Mouse (Mus musculus): ENCODE measurements around the gene P2rx5. TPM values are rescaled to one million over a fixed set of nuclear protein-coding genes. Genes with fewer than 3 reads are reported as not detected.
A peak's percentile ranks its signal among the peaks of the same experiment; 100 is the strongest.

P2rx5 gene
- polyA plus RNA-seq, 2 experiments from 2014 or later = 0.33 to 0.55 TPM

- ATAC-seq = no peak
Observed at GRCm38 (mm10) chr11:73176186-73176585, 16.0 kb downstream of the P2rx5 start.

- peak; percentile 98 for ATAC-seq
Observed at GRCm38 (mm10) chr11:73176608-73177508, 16.6 kb downstream of the P2rx5 start, which contains the start of the genes Emc6 and Tax1bp3. Gene Emc6 (minus strand): TSS chr11:73177037. Gene Tax1bp3 (plus strand): TSS chr11:73177083.

- peak; percentile 5 for ATAC-seq
Observed at GRCm38 (mm10) chr11:73177509-73177875, 17.3 kb downstream of the P2rx5 start.

- no peak for ATAC-seq
Observed at GRCm38 (mm10) chr11:73177895-73178294, 17.7 kb downstream of the P2rx5 start.

- no peak for ATAC-seq
Observed at GRCm38 (mm10) chr11:73185872-73186615, 25.8 kb downstream of the P2rx5 start.

GRCm38 (mm10) chr11:73187231-73187630 is 27.0 kb downstream of the P2rx5 start:
- no peak for ATAC-seq

GRCm38 (mm10) chr11:73193047-73193446 is 32.8 kb downstream of the P2rx5 start:
- no peak for ATAC-seq

GRCm38 (mm10) chr11:73194444-73194843 is 34.2 kb downstream of the P2rx5 start:
- ATAC-seq = no peak

GRCm38 (mm10) chr11:73198190-73198589 is 38.0 kb downstream of the P2rx5 start:
- ATAC-seq = no peak

GRCm38 (mm10) chr11:73198603-73199229 is 38.5 kb downstream of the P2rx5 start, which contains the start of gene Ctns:
Gene Ctns (minus strand): TSS chr11:73199042.
- peak; percentile 86 for ATAC-seq

GRCm38 (mm10) chr11:73199230-73199712 is 39.0 kb downstream of the P2rx5 start, which contains the start of gene Shpk:
Gene Shpk (plus strand): TSS chr11:73199460.
- peak; percentile 95 for ATAC-seq

GRCm38 (mm10) chr11:73199879-73200278 is 39.7 kb downstream of the P2rx5 start:
- ATAC-seq = peak; percentile 32

GRCm38 (mm10) chr11:73201021-73201420 is 40.8 kb downstream of the P2rx5 start:
- no peak for ATAC-seq

GRCm38 (mm10) chr11:73201597-73201996 is 41.4 kb downstream of the P2rx5 start:
- ATAC-seq = no peak

- no peak for ATAC-seq
Observed at GRCm38 (mm10) chr11:73203895-73204294, 43.7 kb downstream of the P2rx5 start.

GRCm38 (mm10) chr11:73205194-73205593 is 45.0 kb downstream of the P2rx5 start:
- ATAC-seq = no peak

- no peak for ATAC-seq
Observed at GRCm38 (mm10) chr11:73207621-73208020, 47.4 kb downstream of the P2rx5 start.

- no peak for ATAC-seq
Observed at GRCm38 (mm10) chr11:73213956-73214355, 53.7 kb downstream of the P2rx5 start.

GRCm38 (mm10) chr11:73219671-73220070 is 59.5 kb downstream of the P2rx5 start:
- no peak for ATAC-seq

GRCm38 (mm10) chr11:73220651-73221050 is 60.4 kb downstream of the P2rx5 start:
- no peak for ATAC-seq
